Mouse (Mus musculus) layer of hippocampus, adult 9-10 months (tissue): ENCODE measurements around the gene Cd40lg.

Source experiments
- DNase-seq: peaks from one replicate; pipeline ENCODE4 v3.0.0; 2022; ENCODE audit warnings: low spot score

The Cd40lg gene

DNA sequence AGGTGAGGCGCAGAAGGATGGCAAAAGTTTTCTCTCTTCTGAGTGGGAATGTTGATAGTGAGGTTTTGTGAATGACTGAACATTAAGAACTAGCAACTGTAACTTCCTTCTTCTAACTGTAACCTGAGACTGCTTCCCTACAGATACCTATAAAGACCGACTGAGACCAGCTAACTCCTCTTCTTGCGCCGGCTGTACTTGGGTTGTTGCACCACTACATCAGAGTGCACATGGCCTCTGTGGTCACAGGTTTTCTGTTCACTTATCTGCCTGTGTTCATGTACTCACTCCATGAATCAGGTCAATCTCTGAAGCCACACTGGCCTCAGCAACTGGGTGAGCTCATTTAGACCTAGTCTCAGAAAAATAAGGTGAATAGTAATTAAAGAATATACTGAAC lies 51.6 kb downstream of the Cd40lg start:
- DNase-seq = no peak
